Mouse (Mus musculus) bone marrow, adult 2 months (tissue): ENCODE measurements around the gene Zfp61.

Experiments used
- CTCF ChIP-seq: fragments of 200-500 bp; IDR thresholded peaks from 2 replicates; pipeline ENCODE4 v1.5.1; 2011; ENCODE audit warnings: low read length, control low read depth; ENCODE audit not compliant: control insufficient read depth, insufficient read depth
- POLR2A ChIP-seq: fragments of 200-500 bp; IDR thresholded peaks from 2 replicates; pipeline ENCODE4 v1.6.1; 2011; ENCODE audit warnings: low read depth, mild to moderate bottlenecking, control low read depth, low read length, borderline replicate concordance; ENCODE audit not compliant: control insufficient read depth

DNA sequence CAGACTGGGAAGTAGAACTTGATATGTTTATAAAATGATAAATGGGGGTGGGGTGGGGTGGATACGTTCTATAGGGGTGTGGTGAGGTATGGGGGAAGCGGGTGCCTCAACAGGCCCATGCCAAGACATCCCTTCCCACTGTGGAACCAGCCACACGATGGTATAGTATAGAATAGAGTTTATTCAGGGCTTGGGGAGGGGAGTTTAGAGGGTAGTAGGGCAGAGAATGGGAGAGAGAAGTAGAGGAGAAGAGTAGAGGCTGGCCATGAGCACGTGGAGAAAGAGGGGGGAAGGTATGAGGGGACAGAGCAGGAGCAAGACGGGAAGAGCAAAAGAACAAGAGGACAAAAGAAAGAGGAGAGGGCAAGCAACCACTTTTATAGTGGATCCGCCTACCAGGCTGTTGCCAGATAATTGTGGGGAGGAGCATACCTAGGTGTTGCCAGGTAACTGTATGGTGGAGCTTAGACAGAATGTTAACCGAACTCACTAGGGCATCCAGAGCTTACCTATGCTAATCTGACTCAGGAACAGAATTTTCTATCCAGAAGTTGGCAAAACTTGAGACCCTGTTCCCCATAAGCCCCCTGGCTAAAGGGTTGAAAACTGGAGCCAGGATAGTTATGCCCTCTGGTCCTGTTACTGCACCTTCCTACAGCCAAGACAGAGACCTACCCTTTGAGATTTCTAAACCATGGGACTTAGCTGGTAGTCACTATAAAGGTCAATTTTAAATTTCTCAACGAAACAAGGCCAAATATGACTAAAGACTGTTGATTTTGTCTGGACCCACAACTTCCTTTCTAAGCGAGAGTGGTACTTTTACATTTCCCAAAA is 47.0 kb downstream of the Zfp61 start:
- TF ChIP-seq CTCF (no peak), POLR2A (no peak)
